Mouse (Mus musculus): ENCODE results near the gene Gm10408. TPM values are rescaled to one million over a fixed set of nuclear protein-coding genes. Genes with fewer than 3 reads are reported as not detected.
"Not testable (repeated sequence)": the region's sequence is repeated elsewhere in the genome, so short reads cannot be mapped to it uniquely, and the experiment has no call there.

The Gm10408 gene
- total RNA-seq (2017): not detected in 2 replicates

GRCm38 (mm10) chr14:3449079-3449478 is at the start of gene Gm10408:
TSS of gene Gm10408 (plus strand) at chr14:3449379.
- ATAC-seq (replicated peaks; ENCODE audit: low read depth, poor library complexity, severe bottlenecking): not testable (repeated sequence)

GRCm38 (mm10) chr14:3412314-3412713 is 36.9 kb upstream of the Gm10408 start, which contains the start of gene Gm10409:
TSS of gene Gm10409 (plus strand) at chr14:3412614.
- ATAC-seq (replicated peaks; ENCODE audit: low read depth, poor library complexity, severe bottlenecking): not testable (repeated sequence)

DNA sequence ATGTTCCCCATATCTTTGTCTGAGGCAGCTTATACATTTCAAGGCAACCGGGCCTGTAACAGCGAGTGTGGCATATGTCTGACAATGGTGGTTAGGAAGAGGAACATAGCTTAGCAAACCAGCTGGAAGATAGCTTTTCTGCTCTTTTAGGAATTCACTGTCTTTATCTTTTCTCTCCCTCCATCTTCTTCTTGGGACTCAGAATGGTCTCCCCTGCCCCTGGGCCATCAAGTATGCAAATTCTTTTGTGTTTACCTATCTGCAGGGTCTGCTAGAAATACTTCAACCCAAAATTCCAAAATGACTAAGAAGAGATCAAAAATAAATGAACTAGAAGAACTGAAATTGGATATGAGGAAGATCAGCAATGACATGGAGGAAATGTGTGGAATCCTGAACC is 21.4 kb upstream of the Gm10408 start, which contains the start of gene Gm3005:
Gm3005 (plus strand) TSS at position 301 of the 400 bp plus-strand sequence.
- not testable (repeated sequence) for ATAC-seq (replicated peaks; ENCODE audit: low read depth, poor library complexity, severe bottlenecking)

Other genes starting within 250 kb of the Gm10408 start
- gene D830030K20Rik, start 240.9 kb upstream of the Gm10408 start, total RNA-seq (2017): not detected in 2 replicates
- gene Gm2956, start 116.8 kb upstream of the Gm10408 start, total RNA-seq (2017): 1.1 TPM in 1 of 2 replicates, not detected in the other
- gene Gm10413, start 54.3 kb upstream of the Gm10408 start, total RNA-seq (2017): not detected in 2 replicates
- 0.29 TPM in 1 of 2 replicates, not detected in the other for gene Gm10409, start 36.8 kb upstream of the Gm10408 start, total RNA-seq (2017)
- gene Gm3005, start 21.3 kb upstream of the Gm10408 start, total RNA-seq (2017): not detected in 2 replicates
- not detected in 2 replicates for gene Gm3012, start 185.1 kb downstream of the Gm10408 start, total RNA-seq (2017)
- gene Gm3020, start 202.7 kb downstream of the Gm10408 start, total RNA-seq (2017): 0.29 TPM in 1 of 2 replicates, not detected in the other
- not detected in 2 replicates for gene Gm3043, start 239.4 kb downstream of the Gm10408 start, total RNA-seq (2017)

Data from common myeloid progenitor, adult 5-6 weeks (primary cell).